ENCODE assay signal across 20 mouse cellular contexts in the genomic region with DNA sequence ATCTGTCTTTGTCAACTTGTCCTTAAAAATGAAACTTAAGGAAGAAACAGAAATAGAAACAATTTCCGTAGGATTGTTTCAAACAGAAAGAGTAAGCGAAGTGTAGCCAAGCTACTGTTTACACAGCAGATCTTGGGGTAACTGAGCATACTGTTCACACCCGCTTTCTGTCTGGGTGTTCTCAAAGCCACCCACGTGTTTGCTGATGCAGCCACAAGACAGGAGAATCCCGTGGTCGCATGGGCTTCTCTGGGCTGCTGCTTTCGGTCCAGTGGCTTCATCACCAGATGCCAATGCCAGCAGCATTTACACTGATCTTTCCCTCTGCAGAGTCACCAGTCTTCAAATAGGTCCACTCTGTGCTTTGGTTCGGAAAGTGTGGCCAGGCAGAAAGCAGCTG.
DNase-seq lines count a peak whose midpoint lies in the region; ATAC-seq lines count a peak whose summit lies in the region.
"Had no signal": no experiment of that assay in that cellular context is flagged by ENCODE, and none has a peak within 500 bp of the region (broad histone marks: within the 10 kb centered on the region; RNA-seq: fewer than 3 reads in every experiment).

No protein-coding gene starts in this region.

- H3K4me3 ChIP-seq in lung, embryonic 15.5 days = no peak overlapping the region
- no peak overlapping the region; the same call in 1 of the 2 replicates for H3K4me3 ChIP-seq in stomach, embryonic 16.5 days (replicated peaks; ENCODE audit: low read length)
- H3K4me3 ChIP-seq: liver, embryonic 13.5 days; midbrain, embryonic 10.5 days had no signal

- 38% methylated on average over 8 of the region's 8 CpGs for WGBS in lung, embryonic 15.5 days
- 44% methylated on average over 8 of the region's 8 CpGs for WGBS in stomach, embryonic 16.5 days

- H3K36me3 ChIP-seq in lung, embryonic 15.5 days = no peaks in the 10 kb centered on the region
- H3K36me3 ChIP-seq in stomach, embryonic 16.5 days (ENCODE audit: control insufficient read depth, insufficient read depth, low read length) = no peaks in the 10 kb centered on the region
- H3K36me3 ChIP-seq: G1E; liver, embryonic 13.5 days; midbrain, embryonic 10.5 days had no signal

- H3K4me2 ChIP-seq in lung, embryonic 15.5 days = peak overlapping the region; percentile 42
- H3K4me2 ChIP-seq in stomach, embryonic 16.5 days (ENCODE audit: low read depth, low read length) = peak overlapping the region; percentile 21; the same call in 1 of the 2 replicates
- H3K4me2 ChIP-seq: hindbrain, embryonic 14.5 days; liver, embryonic 13.5 days had no signal

- no peaks in the 10 kb centered on the region for H3K9me3 ChIP-seq in lung, embryonic 15.5 days
- H3K9me3 ChIP-seq in stomach, embryonic 16.5 days (replicated peaks; ENCODE audit: control insufficient read depth, low read length) = no peaks in the 10 kb centered on the region
- H3K9me3 ChIP-seq: G1E; liver, embryonic 13.5 days; midbrain, embryonic 10.5 days had no signal

- H3K27me3 ChIP-seq in lung, embryonic 15.5 days = no peaks in the 10 kb centered on the region
- H3K27me3 ChIP-seq in stomach, embryonic 16.5 days (ENCODE audit: control insufficient read depth, insufficient read depth, low read length) = no peaks in the 10 kb centered on the region
- H3K27me3 ChIP-seq: Patski had no signal

- no peaks in the 10 kb centered on the region for H3K4me1 ChIP-seq in lung, embryonic 15.5 days
- H3K4me1 ChIP-seq in stomach, embryonic 16.5 days (ENCODE audit: control insufficient read depth, insufficient read depth, low read length) = peaks cover 3% of the 10 kb centered on the region; the same call in 1 of the 2 replicates
- H3K4me1 ChIP-seq: liver, embryonic 13.5 days; midbrain, embryonic 10.5 days had no signal

- ATAC-seq in frontal cortex, adult (ENCODE audit: low TSS enrichment) = peak; percentile 73
- ATAC-seq in lung, embryonic 15.5 days (ENCODE audit: borderline replicate concordance, extremely low read depth, low FRiP score, low TSS enrichment) = no peak; the same call in 1 of the 2 replicates
- no peak for ATAC-seq in stomach, embryonic 16.5 days (ENCODE audit: insufficient read depth, low FRiP score)
- ATAC-seq: forebrain, postnatal 0 days; inflammation-experienced regulatory T-cells, adult 6 months; midbrain, embryonic 16.5 days; Patski had no signal

- no peak overlapping the region for H3K9ac ChIP-seq in lung, embryonic 15.5 days
- H3K9ac ChIP-seq in stomach, embryonic 16.5 days (ENCODE audit: low read length) = no peak overlapping the region; the same call in 1 of the 2 replicates
- H3K9ac ChIP-seq: forebrain, postnatal 0 days; hindbrain, embryonic 14.5 days; liver, embryonic 13.5 days had no signal

- no peak overlapping the region for H3K27ac ChIP-seq in lung, embryonic 15.5 days
- no peak overlapping the region for H3K27ac ChIP-seq in stomach, embryonic 16.5 days (ENCODE audit: low read length)
- H3K27ac ChIP-seq: hindbrain, embryonic 14.5 days; liver, embryonic 13.5 days; macrophage; midbrain, embryonic 10.5 days had no signal

- DNase-seq in frontal cortex, postnatal 14 days (ENCODE audit: low spot score in 2 of 2) = no peak
- no peak for DNase-seq in lung, postnatal 25 days (ENCODE audit: low spot score)
- DNase-seq in brain, adult 2 months (ENCODE audit: low read depth, low spot score) = peak; percentile 63
- DNase-seq in adrenal gland, postnatal 10 days = no peak
- DNase-seq in right cerebral cortex, adult 18-20 months = no peak
- DNase-seq: cerebellum, adult 8-10 months; forebrain, postnatal 0 days; heart, postnatal 4 days; kidney, adult 2 months; liver, embryonic 13.5 days had no signal
